Mouse (Mus musculus): ENCODE data around the gene Colq. TPM values are rescaled to one million over a fixed set of nuclear protein-coding genes. Genes with fewer than 3 reads are reported as not detected.

The Colq gene
- not detected for polyA plus RNA-seq (2014; fragmentation: Illumina TruSeq; extraction: RNeasy Lipid Tissue Mini Kit (QIAGEN cat#74804))

DNA sequence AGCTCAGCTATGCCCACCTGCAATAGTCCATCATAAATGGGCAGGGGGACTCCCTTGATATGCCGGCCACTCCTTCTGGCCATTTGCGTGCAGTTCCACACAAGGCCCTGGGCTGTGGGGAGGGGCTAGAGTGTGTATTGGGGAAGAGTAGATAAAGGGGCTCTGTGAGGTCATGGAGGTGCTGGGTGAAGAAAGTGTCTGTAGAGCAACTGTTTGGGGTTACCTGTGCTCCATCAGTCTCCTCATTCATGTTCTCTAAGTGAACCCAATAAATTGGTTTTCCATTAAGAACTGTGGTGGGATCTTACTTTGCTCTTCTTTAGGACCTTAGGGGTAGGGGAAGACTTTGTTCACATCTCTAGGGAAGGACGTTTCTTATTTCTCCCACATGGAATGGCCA lies at the start of gene Colq:
Colq (minus strand) TSS at position 101 of the 400 bp plus-strand sequence.

DNA sequence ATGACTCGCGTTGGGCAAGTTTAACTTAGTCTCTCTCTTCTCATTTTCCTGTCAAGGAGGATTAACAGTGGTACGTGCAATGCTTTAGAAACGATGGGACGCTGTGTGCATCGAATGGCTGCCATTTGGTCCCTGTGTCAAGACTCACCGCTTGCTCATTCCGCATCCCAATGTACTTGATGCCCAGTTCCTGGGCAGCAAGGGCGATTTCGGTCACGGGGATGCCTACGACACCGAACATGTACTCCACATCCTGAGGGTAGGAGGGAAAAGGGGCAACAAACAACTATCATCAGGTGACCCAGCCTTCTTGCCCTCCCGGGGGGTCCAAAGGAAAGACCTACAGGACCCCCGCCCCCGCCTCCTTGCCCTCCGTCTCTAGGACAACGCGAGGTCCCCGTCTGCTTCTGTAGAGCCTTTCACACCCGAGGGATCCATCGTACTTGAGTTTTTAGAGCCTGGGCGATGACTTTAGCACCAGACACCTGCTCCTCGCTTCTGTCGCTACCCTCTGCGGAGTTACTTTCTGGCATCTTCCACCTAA lies 49.3 kb upstream of the Colq start, which contains the start of gene Gm49387:
Gm49387 (minus strand) TSS at position 533 of the 544 bp plus-strand sequence.

GRCm38 (mm10) chr14:31494975-31495455 lies 96.1 kb downstream of the Colq start, which contains the start of gene Mettl6:
Mettl6 (minus strand) TSS chr14:31495040.

GRCm38 (mm10) chr14:31494349-31494974 lies 96.7 kb downstream of the Colq start, which contains the start of gene Eaf1:
Eaf1 (plus strand) TSS chr14:31494399.

Other genes with a start within 250 kb of the Colq start
- gene Sh3bp5, start 155.3 kb downstream of the Colq start, polyA plus RNA-seq (2014; fragmentation: Illumina TruSeq; extraction: RNeasy Lipid Tissue Mini Kit (QIAGEN cat#74804)), result 73.6 TPM
- gene Eaf1, start 96.9 kb downstream of the Colq start, polyA plus RNA-seq (2014; fragmentation: Illumina TruSeq; extraction: RNeasy Lipid Tissue Mini Kit (QIAGEN cat#74804)), result 44.0 TPM
- 90.1 TPM for gene Mettl6, start 96.3 kb downstream of the Colq start, polyA plus RNA-seq (2014; fragmentation: Illumina TruSeq; extraction: RNeasy Lipid Tissue Mini Kit (QIAGEN cat#74804))
- gene Gm49387, start 49.5 kb upstream of the Colq start, polyA plus RNA-seq (2014; fragmentation: Illumina TruSeq; extraction: RNeasy Lipid Tissue Mini Kit (QIAGEN cat#74804)), result not detected
- gene Btd, start 49.7 kb upstream of the Colq start, polyA plus RNA-seq (2014; fragmentation: Illumina TruSeq; extraction: RNeasy Lipid Tissue Mini Kit (QIAGEN cat#74804)), result 5.4 TPM
- 11.9 TPM for gene Hacl1, start 49.9 kb upstream of the Colq start, polyA plus RNA-seq (2014; fragmentation: Illumina TruSeq; extraction: RNeasy Lipid Tissue Mini Kit (QIAGEN cat#74804))
- 58.0 TPM for gene Ankrd28, start 239.3 kb upstream of the Colq start, polyA plus RNA-seq (2014; fragmentation: Illumina TruSeq; extraction: RNeasy Lipid Tissue Mini Kit (QIAGEN cat#74804))